Mouse (Mus musculus): ENCODE measurements around the gene Fyn. TPM values are rescaled to one million over a fixed set of nuclear protein-coding genes. Genes with fewer than 3 reads are reported as not detected.

Gene Fyn
- polyA plus RNA-seq, 1 experiment from 2014 or later: 85.0 TPM

DNA sequence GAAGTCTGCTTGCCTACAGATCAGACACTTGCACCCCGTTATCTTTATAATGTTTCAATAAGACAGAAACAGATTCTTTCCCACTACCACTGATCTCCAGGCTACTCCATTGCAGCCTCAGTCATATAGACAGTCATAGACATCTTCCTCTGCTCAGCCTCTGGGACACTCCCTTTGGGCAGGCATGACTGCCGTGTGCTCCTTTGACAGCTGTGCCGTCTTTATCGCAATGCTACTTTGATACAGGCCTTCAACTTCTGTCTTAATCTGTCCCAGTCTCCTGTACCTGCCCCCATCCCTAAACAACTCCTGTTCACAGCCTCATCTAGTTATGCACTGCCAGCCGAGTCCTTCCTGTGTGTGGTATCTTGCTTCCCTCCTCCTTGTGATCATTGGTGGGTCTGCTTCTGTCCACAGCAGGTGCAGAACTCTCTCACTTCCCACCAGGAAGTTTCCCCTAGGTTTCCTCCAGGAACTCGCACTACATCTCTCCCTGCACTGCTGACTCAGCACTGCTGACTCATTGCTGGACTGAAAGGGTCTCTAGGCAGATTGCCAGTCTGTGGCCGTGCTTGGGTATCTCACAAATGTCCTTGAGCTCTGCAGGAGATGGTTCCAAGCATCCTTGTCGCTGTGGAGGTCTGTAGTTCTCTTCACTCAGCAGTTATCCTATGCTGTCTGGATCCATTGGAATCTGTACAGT, 43.4 kb downstream of the Fyn start:
- 83% methylated on average over 8 of the region's 8 CpGs for WGBS
- ATAC-seq: no peak
- Histone ChIP-seq H3K4me2 (ENCODE audit: low read length) (no peak overlapping the region), H3K9me3 (replicated peaks; ENCODE audit: control insufficient read depth, low read length) (no peaks in the 10 kb centered on the region), H3K9ac (ENCODE audit: low read length) (no peak overlapping the region), H3K27ac (ENCODE audit: low read depth, low read length) (no peak overlapping the region), H3K4me1 (ENCODE audit: control insufficient read depth, insufficient read depth, low read length) (0 out of 2 replicates have a peak, but pooled peaks cover 5% of the 10 kb centered on the region), H3K4me3 (ENCODE audit: low read depth, low read length) (no peak overlapping the region), H3K27me3 (replicated peaks; ENCODE audit: control insufficient read depth, insufficient read depth, low read length) (no peaks in the 10 kb centered on the region), H3K36me3 (ENCODE audit: control insufficient read depth, insufficient read depth, low read length) (0 out of 2 replicates have a peak, but pooled peaks cover 3% of the 10 kb centered on the region)
- no peak for DNase-seq (ENCODE audit: low spot score)

DNA sequence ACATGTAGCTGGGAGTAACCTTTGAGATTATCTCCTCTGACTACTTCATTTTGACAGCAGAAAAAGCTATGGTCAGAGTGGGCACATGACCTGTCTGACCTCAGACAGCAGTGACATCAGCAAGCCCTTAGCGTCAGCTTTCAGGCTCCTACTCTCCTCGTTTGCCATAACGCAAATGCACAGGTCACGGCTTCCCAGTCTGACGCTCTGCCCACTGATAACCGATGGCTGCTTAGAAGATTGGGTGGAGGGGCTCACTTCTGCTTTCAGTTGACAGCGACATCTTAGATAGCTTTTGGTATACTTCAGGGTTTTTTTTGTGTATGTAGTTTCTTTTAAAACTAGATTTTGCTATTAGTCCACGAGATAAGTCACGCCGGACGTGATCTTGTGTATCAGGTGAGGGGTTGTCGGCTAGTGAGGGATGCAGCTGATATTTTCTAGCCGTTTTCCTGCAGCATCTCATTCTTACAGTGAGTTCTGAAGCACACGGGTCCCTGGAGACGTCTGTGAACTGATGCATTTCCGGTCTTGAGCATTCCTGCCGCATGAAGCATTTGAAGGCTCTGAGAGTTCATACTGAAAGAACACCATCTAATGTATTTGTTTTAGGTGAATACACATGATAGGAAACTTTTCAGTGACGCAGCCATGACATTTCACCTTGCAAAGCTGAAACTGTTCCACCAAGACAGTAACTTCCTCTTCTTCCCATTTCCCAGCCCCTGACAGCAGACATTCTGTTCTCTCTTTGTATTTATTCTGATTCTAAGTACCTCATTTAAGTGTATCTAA, 44.4 kb downstream of the Fyn start:
- Histone ChIP-seq H3K4me1 (ENCODE audit: control insufficient read depth, insufficient read depth, low read length) (0 out of 2 replicates have a peak, but pooled peaks cover 8% of the 10 kb centered on the region), H3K36me3 (ENCODE audit: control insufficient read depth, insufficient read depth, low read length) (0 out of 2 replicates have a peak, but pooled peaks cover 3% of the 10 kb centered on the region), H3K9ac (ENCODE audit: low read length) (no peak overlapping the region), H3K27me3 (replicated peaks; ENCODE audit: control insufficient read depth, insufficient read depth, low read length) (no peaks in the 10 kb centered on the region), H3K9me3 (replicated peaks; ENCODE audit: control insufficient read depth, low read length) (no peaks in the 10 kb centered on the region), H3K27ac (ENCODE audit: low read depth, low read length) (no peak overlapping the region), H3K4me2 (ENCODE audit: low read length) (no peak overlapping the region), H3K4me3 (ENCODE audit: low read depth, low read length) (no peak overlapping the region)
- 86% methylated on average over 18 of the region's 18 CpGs for WGBS
- DNase-seq (ENCODE audit: low spot score) (no peak), ATAC-seq (no peak)

DNA sequence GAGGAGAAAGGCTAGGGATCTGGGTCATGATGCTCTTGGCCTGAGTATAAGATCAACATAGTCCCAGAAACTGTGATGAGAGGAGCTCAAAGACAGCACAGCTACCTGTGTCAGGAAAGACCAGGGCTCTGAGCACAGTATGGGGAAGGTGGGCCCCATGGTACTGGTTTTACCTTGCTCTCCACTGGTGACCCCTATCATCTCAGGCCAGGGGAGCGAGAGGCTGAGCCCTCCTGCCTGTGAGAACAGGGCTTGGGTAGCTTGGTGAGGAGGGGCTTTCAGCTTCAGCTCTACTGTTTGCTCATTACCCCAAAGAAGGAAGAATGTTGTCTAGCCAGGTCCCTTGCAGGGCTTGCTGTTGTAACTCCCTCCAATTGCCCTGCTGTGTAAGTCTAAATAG, 45.4 kb downstream of the Fyn start:
- Histone ChIP-seq H3K27me3 (replicated peaks; ENCODE audit: control insufficient read depth, insufficient read depth, low read length) (no peaks in the 10 kb centered on the region), H3K27ac (ENCODE audit: low read depth, low read length) (no peak overlapping the region), H3K36me3 (ENCODE audit: control insufficient read depth, insufficient read depth, low read length) (0 out of 2 replicates have a peak, but pooled peaks cover 3% of the 10 kb centered on the region), H3K4me3 (ENCODE audit: low read depth, low read length) (no peak overlapping the region), H3K9me3 (replicated peaks; ENCODE audit: control insufficient read depth, low read length) (no peaks in the 10 kb centered on the region), H3K9ac (ENCODE audit: low read length) (no peak overlapping the region), H3K4me2 (ENCODE audit: low read length) (no peak overlapping the region), H3K4me1 (ENCODE audit: control insufficient read depth, insufficient read depth, low read length) (0 out of 2 replicates have a peak, but pooled peaks cover 8% of the 10 kb centered on the region)
- WGBS: 96% methylated on average over 1 of the region's 1 CpGs
- no peak for DNase-seq (ENCODE audit: low spot score)
- ATAC-seq: no peak

DNA sequence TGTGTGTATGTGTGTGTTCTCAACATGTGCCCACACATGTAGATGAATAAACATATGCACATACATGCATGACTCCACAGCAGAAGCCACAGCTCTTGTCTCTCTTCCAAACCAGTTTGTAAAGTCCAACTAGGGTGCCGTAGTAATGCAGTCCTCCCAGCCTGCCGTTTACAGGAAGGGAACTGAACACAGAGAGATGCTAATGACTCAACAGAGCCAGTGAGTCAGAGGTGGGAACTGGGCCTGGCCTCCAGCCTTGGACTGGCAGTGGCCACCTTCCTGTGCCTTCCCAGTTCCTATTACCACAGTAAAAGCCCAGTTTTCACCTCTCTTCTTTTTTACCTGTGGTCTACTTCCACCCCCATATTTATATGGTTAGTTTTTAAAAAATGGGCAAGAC, 46.9 kb downstream of the Fyn start:
- 60% methylated on average over 2 of the region's 2 CpGs for WGBS
- no peak for ATAC-seq
- no peaks in the 10 kb centered on the region for H3K27me3 ChIP-seq (replicated peaks; ENCODE audit: control insufficient read depth, insufficient read depth, low read length)
- H3K4me2 ChIP-seq (ENCODE audit: low read length): no peak overlapping the region
- no peak overlapping the region for H3K9ac ChIP-seq (ENCODE audit: low read length)
- no peak overlapping the region for H3K27ac ChIP-seq (ENCODE audit: low read depth, low read length)
- 0 out of 2 replicates have a peak, but pooled peaks cover 8% of the 10 kb centered on the region for H3K4me1 ChIP-seq (ENCODE audit: control insufficient read depth, insufficient read depth, low read length)
- no peak overlapping the region for H3K4me3 ChIP-seq (ENCODE audit: low read depth, low read length)
- no peak for DNase-seq (ENCODE audit: low spot score)
- H3K9me3 ChIP-seq (replicated peaks; ENCODE audit: control insufficient read depth, low read length): no peaks in the 10 kb centered on the region
- H3K36me3 ChIP-seq (ENCODE audit: control insufficient read depth, insufficient read depth, low read length): 0 out of 2 replicates have a peak, but pooled peaks cover 3% of the 10 kb centered on the region

DNA sequence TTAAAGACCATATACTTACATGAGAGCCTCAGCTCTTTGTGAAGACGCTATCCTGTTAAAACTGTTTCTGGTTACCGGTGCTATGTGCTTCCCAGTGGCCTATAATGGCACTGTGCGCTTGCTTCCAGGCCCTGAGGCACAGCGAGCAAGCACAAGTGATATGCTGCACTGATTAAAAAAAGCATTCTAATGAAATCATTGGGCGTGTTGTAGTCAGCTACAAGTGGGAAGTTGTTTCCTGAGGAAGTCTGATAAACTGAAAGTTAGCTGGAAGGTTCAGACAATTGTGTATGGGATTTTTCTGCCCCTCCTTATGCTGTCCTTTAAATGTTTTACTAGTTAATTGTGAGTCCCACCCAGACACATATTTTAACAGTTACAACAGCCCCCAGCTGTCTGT, 49.0 kb downstream of the Fyn start:
- H3K36me3 ChIP-seq (ENCODE audit: control insufficient read depth, insufficient read depth, low read length): 0 out of 2 replicates have a peak, but pooled peaks cover 3% of the 10 kb centered on the region
- peaks cover 20% of the 10 kb centered on the region for H3K4me1 ChIP-seq (ENCODE audit: control insufficient read depth, insufficient read depth, low read length)
- H3K9ac ChIP-seq (ENCODE audit: low read length): no peak overlapping the region
- no peak overlapping the region for H3K4me2 ChIP-seq (ENCODE audit: low read length)
- DNase-seq (ENCODE audit: low spot score) (no peak), ATAC-seq (no peak)
- H3K4me3 ChIP-seq (ENCODE audit: low read depth, low read length): no peak overlapping the region
- no peaks in the 10 kb centered on the region for H3K27me3 ChIP-seq (replicated peaks; ENCODE audit: control insufficient read depth, insufficient read depth, low read length)
- no peaks in the 10 kb centered on the region for H3K9me3 ChIP-seq (replicated peaks; ENCODE audit: control insufficient read depth, low read length)
- WGBS: 62% methylated on average over 5 of the region's 5 CpGs
- H3K27ac ChIP-seq (ENCODE audit: low read depth, low read length): no peak overlapping the region

DNA sequence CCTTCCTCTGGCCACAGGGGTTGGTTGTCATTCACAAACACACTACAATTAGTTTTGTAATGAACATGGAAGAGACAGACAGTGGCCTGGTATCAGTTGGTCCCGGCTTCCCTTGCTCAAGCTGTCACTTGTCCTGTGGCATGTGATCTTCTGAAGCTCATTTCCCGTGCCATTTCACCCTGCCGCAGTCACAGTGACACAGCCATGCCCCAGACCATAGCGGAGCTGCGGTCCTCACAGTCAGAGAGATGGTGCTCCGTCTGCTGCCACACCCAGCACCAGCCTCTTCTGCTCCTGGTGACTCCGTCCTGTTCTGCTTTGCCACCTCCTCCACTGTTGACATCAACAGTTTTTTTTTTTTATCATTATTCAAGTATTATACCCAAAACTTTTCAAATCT, 49.7 kb downstream of the Fyn start:
- DNase-seq (ENCODE audit: low spot score) (no peak), ATAC-seq (no peak)
- Histone ChIP-seq H3K9me3 (replicated peaks; ENCODE audit: control insufficient read depth, low read length) (no peaks in the 10 kb centered on the region), H3K36me3 (ENCODE audit: control insufficient read depth, insufficient read depth, low read length) (0 out of 2 replicates have a peak, but pooled peaks cover under 1% of the 10 kb centered on the region), H3K9ac (ENCODE audit: low read length) (no peak overlapping the region), H3K4me2 (ENCODE audit: low read length) (no peak overlapping the region), H3K4me3 (ENCODE audit: low read depth, low read length) (no peak overlapping the region), H3K27me3 (replicated peaks; ENCODE audit: control insufficient read depth, insufficient read depth, low read length) (no peaks in the 10 kb centered on the region), H3K4me1 (ENCODE audit: control insufficient read depth, insufficient read depth, low read length) (peaks cover 20% of the 10 kb centered on the region), H3K27ac (ENCODE audit: low read depth, low read length) (no peak overlapping the region)
- 92% methylated on average over 7 of the region's 7 CpGs for WGBS

DNA sequence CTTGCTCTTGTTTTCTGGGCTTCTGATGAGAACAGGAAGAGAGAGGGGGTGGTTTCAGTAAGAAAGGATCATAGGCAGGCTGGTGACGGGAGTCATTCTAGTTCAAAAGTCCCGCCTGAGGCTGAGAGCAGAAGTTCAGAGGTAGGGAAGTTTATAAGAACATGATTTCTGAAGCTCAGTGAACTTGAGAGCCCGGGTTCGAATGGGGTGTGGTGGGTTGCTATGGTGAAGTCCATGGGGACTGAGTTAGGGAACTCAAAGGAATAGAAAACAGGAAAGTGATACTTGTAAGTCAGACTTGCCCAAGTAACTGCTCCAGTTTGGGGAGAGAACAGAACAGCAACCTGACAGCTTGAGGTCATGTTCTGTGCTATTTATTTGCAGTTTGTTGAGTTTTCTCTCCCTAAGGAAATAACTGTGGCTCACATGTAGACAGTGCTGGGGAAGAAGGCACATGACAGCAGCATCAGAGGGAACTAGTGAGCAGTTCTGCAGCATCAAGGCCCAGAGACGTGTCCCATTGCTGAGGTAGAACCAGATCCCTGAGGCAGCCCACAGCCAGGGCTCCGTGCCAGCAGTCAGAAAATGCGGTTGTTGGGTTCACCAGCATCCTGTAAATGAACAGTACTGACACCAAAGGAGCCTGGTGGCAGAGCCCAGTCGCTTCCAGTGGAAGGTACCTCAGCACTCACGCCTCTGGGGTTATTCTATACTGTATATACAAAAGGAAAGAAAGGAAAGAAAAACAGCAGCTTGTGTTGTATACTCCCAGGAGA, 52.4 kb downstream of the Fyn start:
- DNase-seq (ENCODE audit: low spot score): peak; percentile 22
- Histone ChIP-seq H3K4me2 (ENCODE audit: low read length) (no peak overlapping the region), H3K9ac (ENCODE audit: low read length) (no peak overlapping the region), H3K4me3 (ENCODE audit: low read depth, low read length) (no peak overlapping the region), H3K27ac (ENCODE audit: low read depth, low read length) (no peak overlapping the region), H3K9me3 (replicated peaks; ENCODE audit: control insufficient read depth, low read length) (no peaks in the 10 kb centered on the region), H3K27me3 (replicated peaks; ENCODE audit: control insufficient read depth, insufficient read depth, low read length) (no peaks in the 10 kb centered on the region), H3K36me3 (ENCODE audit: control insufficient read depth, insufficient read depth, low read length) (0 out of 2 replicates have a peak, but pooled peaks cover 2% of the 10 kb centered on the region), H3K4me1 (ENCODE audit: control insufficient read depth, insufficient read depth, low read length) (peaks cover 19% of the 10 kb centered on the region)
- peak; percentile 33; the same call in 1 of the 2 replicates for ATAC-seq
- whole genome bisulfite sequencing: 67% methylated on average over 9 of the region's 9 CpGs

DNA sequence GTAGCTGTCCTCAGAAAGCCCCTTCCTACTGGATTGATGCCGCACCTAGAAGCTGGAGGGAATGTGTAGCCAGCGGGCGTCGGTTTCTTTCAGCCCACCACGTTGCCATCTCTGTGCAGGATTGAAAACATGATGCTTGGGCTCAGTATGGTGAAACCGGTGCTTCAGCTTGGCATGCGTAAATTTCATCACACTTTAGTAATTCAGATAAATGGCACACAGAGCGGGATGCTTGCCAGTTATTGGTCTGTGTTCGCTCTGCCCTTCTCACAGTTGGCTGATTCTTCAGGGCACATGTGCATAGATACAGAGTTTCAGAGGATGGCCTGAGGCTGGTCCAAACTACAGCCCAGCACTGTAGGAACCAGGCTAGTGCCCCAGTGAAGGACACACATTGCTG, 53.1 kb downstream of the Fyn start:
- Histone ChIP-seq H3K4me1 (ENCODE audit: control insufficient read depth, insufficient read depth, low read length) (peaks cover 23% of the 10 kb centered on the region), H3K4me2 (ENCODE audit: low read length) (no peak overlapping the region), H3K27me3 (replicated peaks; ENCODE audit: control insufficient read depth, insufficient read depth, low read length) (no peaks in the 10 kb centered on the region), H3K27ac (ENCODE audit: low read depth, low read length) (peak overlapping the region; percentile 23; the same call in 1 of the 2 replicates), H3K9me3 (replicated peaks; ENCODE audit: control insufficient read depth, low read length) (no peaks in the 10 kb centered on the region), H3K36me3 (ENCODE audit: control insufficient read depth, insufficient read depth, low read length) (0 out of 2 replicates have a peak, but pooled peaks cover 2% of the 10 kb centered on the region), H3K4me3 (ENCODE audit: low read depth, low read length) (no peak overlapping the region), H3K9ac (ENCODE audit: low read length) (no peak overlapping the region)
- WGBS: 68% methylated on average over 9 of the region's 9 CpGs
- DNase-seq (ENCODE audit: low spot score): peak; percentile 52
- peak; percentile 24; the same call in 1 of the 2 replicates for ATAC-seq
